In the genomic region with DNA sequence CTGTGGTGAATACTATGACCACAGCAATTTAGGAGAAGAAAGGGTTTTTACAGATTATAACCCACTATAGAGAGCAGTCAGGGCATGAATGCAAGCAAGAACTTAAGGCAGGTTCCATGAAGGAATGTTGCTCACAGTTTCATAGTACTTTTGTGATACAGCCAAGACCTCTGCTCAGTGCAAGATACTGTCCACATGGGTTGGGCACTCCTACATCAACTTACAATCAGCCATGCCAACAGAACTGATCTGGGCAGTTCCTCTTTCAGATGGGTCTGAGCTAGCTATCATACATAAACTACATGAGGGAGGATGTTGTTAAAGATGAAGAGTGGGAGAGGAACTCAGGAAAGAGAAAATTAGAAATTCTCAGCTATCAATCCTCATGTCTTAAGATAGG, we compare ENCODE assay signal across 23 mouse cellular contexts.
DNase-seq lines count a peak whose midpoint lies in the region; TF ChIP-seq lines count a peak whose summit lies in the region.
"Had no signal": no experiment of that assay in that cellular context is flagged by ENCODE, and none has a peak within 500 bp of the region (broad histone marks: within the 10 kb centered on the region; RNA-seq: fewer than 3 reads in every experiment).

No protein-coding gene starts in this region.

- peaks cover 0 to 8% of the 10 kb centered on the region in 2 experiments; a peak in 2 of 4 replicates for H3K36me3 ChIP-seq in MEL (ENCODE audit: control insufficient read depth in 1 of 2, insufficient read depth in 2 of 2, low read length in 2 of 2)
- no peaks in the 10 kb centered on the region for H3K36me3 ChIP-seq in splenic B cell, adult 2 months (ENCODE audit: control insufficient read depth, insufficient read depth, low read length, poor library complexity, severe bottlenecking)
- H3K36me3 ChIP-seq in limb, embryonic 10.5 days = no peaks in the 10 kb centered on the region
- H3K36me3 ChIP-seq: G1E had no signal

- TF ChIP-seq CTCF in MEL (IDR thresholded peaks at IDR 0.05 in 2 of 3, conservative IDR thresholded peaks at IDR 0.05 in 1 of 3; ENCODE audit: control insufficient read depth in 1 of 3, insufficient read depth in 1 of 3, low read depth in 2 of 3, low read length in 3 of 3, poor library complexity in 1 of 3, severe bottlenecking in 1 of 3) = no peak

- TF ChIP-seq POLR2A in MEL (IDR thresholded peaks at IDR 0.05; ENCODE audit: control insufficient read depth in 1 of 2, insufficient read depth in 1 of 2, low read depth in 1 of 2, low read length in 2 of 2, poor library complexity in 1 of 2) = no peak

- TF ChIP-seq EP300 in MEL (IDR thresholded peaks at IDR 0.05; ENCODE audit: low read depth in 1 of 2, low read length in 2 of 2) = peak; percentile 81 to 85

- H3K79me2 ChIP-seq in MEL (ENCODE audit: control insufficient read depth, insufficient read depth, low read length, poor library complexity) = no peaks in the 10 kb centered on the region

- DNase-seq in 416B (ENCODE audit: low read depth) (peak; percentile 9), MEL (ENCODE audit: low read depth, low spot score) (peak; percentile 82), MEL-GATA-1-ER (ENCODE audit: extremely low read depth, low read depth) (peak; percentile 32)
- peak; percentile 5 for DNase-seq in splenic B cell, adult 2 months (ENCODE audit: low read depth, low spot score)
- DNase-seq in spleen, adult 18-20 months = no peak
- no peak for DNase-seq in lung, postnatal 14 days
- no peak for DNase-seq in limb, embryonic 10.5 days (ENCODE audit: low spot score)
- DNase-seq in cerebellum, adult 9-11 months = no peak
- DNase-seq: adrenal gland, adult 2 months; adrenal gland, adult 8-10 months; adrenal gland, postnatal 10 days; adrenal gland, postnatal 14 days; adrenal gland, postnatal 25 days; adrenal gland, postnatal 36 days; B cell, adult 2 months; cerebellum, adult 11 months; cerebellum, adult 11-12 months; cerebellum, adult 18-20 months; cerebellum, adult 2 months; cerebellum, adult 8-10 months had no signal

- H3K27ac ChIP-seq in MEL (ENCODE audit: control insufficient read depth, low read depth, low read length) = no peak overlapping the region
- no peak overlapping the region for H3K27ac ChIP-seq in limb, embryonic 10.5 days

- H3K9me3 ChIP-seq in MEL (replicated peaks; ENCODE audit: insufficient read depth, low read length) = no peaks in the 10 kb centered on the region
- no peaks in the 10 kb centered on the region for H3K9me3 ChIP-seq in limb, embryonic 10.5 days (replicated peaks)
- H3K9me3 ChIP-seq: G1E had no signal

- H3K27me3 ChIP-seq in MEL (ENCODE audit: control insufficient read depth in 1 of 2, insufficient read depth in 2 of 2, low read length in 2 of 2) = no peaks in the 10 kb centered on the region
- H3K27me3 ChIP-seq in splenic B cell, adult 2 months (ENCODE audit: control insufficient read depth, insufficient read depth, low read length, poor library complexity, severe bottlenecking) = no peaks in the 10 kb centered on the region
- H3K27me3 ChIP-seq in limb, embryonic 10.5 days (ENCODE audit: low read depth, poor library complexity, severe bottlenecking) = no peaks in the 10 kb centered on the region
- H3K27me3 ChIP-seq: CH12.LX, Patski had no signal

- 0 out of 4 replicates have a peak overlapping the region, but pooled peaks of 1 of the 2 experiments have one; percentile 7 for H3K4me3 ChIP-seq in MEL (ENCODE audit: control insufficient read depth in 1 of 2, insufficient read depth in 1 of 2, low read depth in 2 of 2, low read length in 2 of 2)
- no peak overlapping the region for H3K4me3 ChIP-seq in limb, embryonic 10.5 days

- no peak overlapping the region for H3K9ac ChIP-seq in MEL (ENCODE audit: control insufficient read depth, low read depth, low read length, poor library complexity, severe bottlenecking)

- TF ChIP-seq RAD21 in MEL (IDR thresholded peaks at IDR 0.05; ENCODE audit: low read depth, low read length) = no peak; the same call in 1 of the 2 replicates

- peaks cover 0 to 4% of the 10 kb centered on the region in 2 experiments; a peak in 1 of 4 replicates for H3K4me1 ChIP-seq in MEL (ENCODE audit: control insufficient read depth in 1 of 2, insufficient read depth in 2 of 2, low read length in 2 of 2)
- no peaks in the 10 kb centered on the region for H3K4me1 ChIP-seq in limb, embryonic 10.5 days

TF ChIP-seq in MEL, 35 proteins besides CTCF, POLR2A, EP300 and RAD21:
- TF ChIP-seq TAL1 (IDR thresholded peaks at IDR 0.05; ENCODE audit: low read length) = no peak
- no peak for TF ChIP-seq NRF1 (IDR thresholded peaks at IDR 0.05; ENCODE audit: insufficient read depth, low read depth, low read length, poor library complexity, severe bottlenecking)
- TF ChIP-seq POLR2AphosphoS2 (IDR thresholded peaks at IDR 0.05; ENCODE audit: low read length) = no peak
- TF ChIP-seq ETS1 (IDR thresholded peaks at IDR 0.05; ENCODE audit: low read depth, low read length) = peak; percentile 49; the same call in 1 of the 2 replicates
- no peak for TF ChIP-seq USF1 (IDR thresholded peaks at IDR 0.05; ENCODE audit: low read depth, low read length)
- TF ChIP-seq CHD2 (IDR thresholded peaks at IDR 0.05; ENCODE audit: low read length) = no peak
- no peak for TF ChIP-seq ZMIZ1 (IDR thresholded peaks at IDR 0.05; ENCODE audit: low read depth, low read length)
- TF ChIP-seq MYC (IDR thresholded peaks at IDR 0.05; ENCODE audit: low read depth, low read length) = 0 out of 2 replicates have a peak, but pooled peaks have one; percentile 54
- peak; percentile 28; the same call in 1 of the 2 replicates for TF ChIP-seq KAT2A (conservative IDR thresholded peaks at IDR 0.05; ENCODE audit: low read depth, low read length)
- TF ChIP-seq ZNF384 (IDR thresholded peaks at IDR 0.05; ENCODE audit: low read depth, low read length) = no peak
- TF ChIP-seq MXI1 (IDR thresholded peaks at IDR 0.05; ENCODE audit: low read depth, low read length) = peak; percentile 60; the same call in 1 of the 2 replicates
- TF ChIP-seq MYB (IDR thresholded peaks at IDR 0.05; ENCODE audit: low read depth, low read length) = peak; percentile 28; the same call in 1 of the 2 replicates
- no peak for TF ChIP-seq E2F4 (IDR thresholded peaks at IDR 0.05; ENCODE audit: borderline replicate concordance, low read depth, low read length)
- TF ChIP-seq TCF12 (IDR thresholded peaks at IDR 0.05; ENCODE audit: low read depth, low read length) = peak; percentile 57; the same call in 1 of the 2 replicates
- no peak for TF ChIP-seq BHLHE40 (IDR thresholded peaks at IDR 0.05; ENCODE audit: borderline replicate concordance, low read depth, low read length)
- TF ChIP-seq HCFC1 (IDR thresholded peaks at IDR 0.05; ENCODE audit: low read depth, low read length) = no peak
- TF ChIP-seq SMC3 (IDR thresholded peaks at IDR 0.05; ENCODE audit: low read depth, low read length) = peak; percentile 23; the same call in 1 of the 2 replicates
- peak; percentile 64; the same call in 1 of the 2 replicates for TF ChIP-seq SIN3A (IDR thresholded peaks at IDR 0.05; ENCODE audit: low read length)
- no peak for TF ChIP-seq MEF2A (IDR thresholded peaks at IDR 0.05; ENCODE audit: extremely low read depth, insufficient replicate concordance, low read depth, low read length, poor library complexity, severe bottlenecking)
- no peak for TF ChIP-seq MAFK (IDR thresholded peaks at IDR 0.05; ENCODE audit: borderline replicate concordance, low read depth, low read length)
- TF ChIP-seq MAZ (IDR thresholded peaks at IDR 0.05; ENCODE audit: low read depth, low read length) = no peak
- TF ChIP-seq GATA1 (IDR thresholded peaks at IDR 0.05; ENCODE audit: low read depth, low read length) = peak; percentile 56
- TF ChIP-seq CHD1 (IDR thresholded peaks at IDR 0.05; ENCODE audit: low read depth, low read length) = no peak
- TF ChIP-seq USF2 (IDR thresholded peaks at IDR 0.05; ENCODE audit: borderline replicate concordance in 1 of 2, insufficient read depth in 1 of 2, low read depth in 1 of 2, low read length in 2 of 2) = no peak
- TF ChIP-seq ZKSCAN1 (IDR thresholded peaks at IDR 0.05; ENCODE audit: low read depth, low read length) = no peak
- TF ChIP-seq POLR2AphosphoS5 (IDR thresholded peaks at IDR 0.05; ENCODE audit: borderline replicate concordance, low read depth, low read length) = no peak
- TF ChIP-seq ZC3H11A (IDR thresholded peaks at IDR 0.05; ENCODE audit: low read depth, low read length) = no peak
- TF ChIP-seq TBP (IDR thresholded peaks at IDR 0.05; ENCODE audit: low read depth, low read length) = 0 out of 2 replicates have a peak, but pooled peaks have one; percentile 32
- TF ChIP-seq MAX (IDR thresholded peaks at IDR 0.05; ENCODE audit: low read length) = peak; percentile 63
- TF ChIP-seq GABPA (IDR thresholded peaks at IDR 0.05; ENCODE audit: low read depth, low read length) = no peak
- TF ChIP-seq UBTF (IDR thresholded peaks at IDR 0.05; ENCODE audit: borderline replicate concordance, insufficient read depth, low read depth, low read length) = no peak
- TF ChIP-seq NELFE (IDR thresholded peaks at IDR 0.05; ENCODE audit: low read depth, low read length) = no peak
- TF ChIP-seq ELF1 (IDR thresholded peaks at IDR 0.05; ENCODE audit: low read depth, low read length) = no peak
- no peak for TF ChIP-seq RCOR1 (IDR thresholded peaks at IDR 0.05; ENCODE audit: low read depth, low read length)

Comparison
In these comparisons a context has a peak if more than half of its experiments do, and no peak if none do; other contexts are left out.
1. DNase-seq: peak in 416B (single experiment), MEL (single experiment), MEL-GATA-1-ER (single experiment) and splenic B cell, adult 2 months (single experiment); none in spleen, adult 18-20 months (0 of 2), lung, postnatal 14 days (single experiment), limb, embryonic 10.5 days (single experiment) and cerebellum, adult 9-11 months (single experiment).